Mouse (Mus musculus): ENCODE results near the gene Tex2. TPM values are rescaled to one million over a fixed set of nuclear protein-coding genes. Genes with fewer than 3 reads are reported as not detected.

Gene Tex2
- polyA plus RNA-seq, 1 experiment from 2014 or later: 11.2 TPM

- H3K9ac ChIP-seq (ENCODE audit: low read depth, low read length): no peak overlapping the region
- no peak overlapping the region for H3K27ac ChIP-seq (ENCODE audit: low read depth, low read length)
- no peak overlapping the region for H3K4me3 ChIP-seq (ENCODE audit: low read depth, low read length)
- 98% methylated on average over 4 of the region's 4 CpGs for WGBS
- no peak overlapping the region for H3K4me2 ChIP-seq (replicated peaks; ENCODE audit: low read depth, low read length)
- no peaks in the 10 kb centered on the region for H3K36me3 ChIP-seq (ENCODE audit: control insufficient read depth, insufficient read depth, low read length)
- DNase-seq (ENCODE audit: low spot score) (no peak), ATAC-seq (ENCODE audit: low FRiP score) (no peak)
- H3K4me1 ChIP-seq (replicated peaks; ENCODE audit: control insufficient read depth, insufficient read depth, low read length): no peaks in the 10 kb centered on the region
- no peaks in the 10 kb centered on the region for H3K27me3 ChIP-seq (ENCODE audit: control insufficient read depth, insufficient read depth, low read length)
- H3K9me3 ChIP-seq (ENCODE audit: control insufficient read depth, low read length): no peaks in the 10 kb centered on the region
Observed at GRCm38 (mm10) chr11:106546081-106546480, 67.1 kb downstream of the Tex2 start.

- no peak for DNase-seq (ENCODE audit: low spot score)
- ATAC-seq (ENCODE audit: low FRiP score): no peak
- Histone ChIP-seq H3K27me3 (ENCODE audit: control insufficient read depth, insufficient read depth, low read length) (no peaks in the 10 kb centered on the region), H3K4me2 (replicated peaks; ENCODE audit: low read depth, low read length) (no peak overlapping the region), H3K27ac (ENCODE audit: low read depth, low read length) (no peak overlapping the region), H3K9ac (ENCODE audit: low read depth, low read length) (no peak overlapping the region), H3K36me3 (ENCODE audit: control insufficient read depth, insufficient read depth, low read length) (no peaks in the 10 kb centered on the region), H3K4me3 (ENCODE audit: low read depth, low read length) (no peak overlapping the region), H3K9me3 (ENCODE audit: control insufficient read depth, low read length) (no peaks in the 10 kb centered on the region), H3K4me1 (replicated peaks; ENCODE audit: control insufficient read depth, insufficient read depth, low read length) (no peaks in the 10 kb centered on the region)
- 92% methylated on average over 9 of the region's 9 CpGs for WGBS
Observed at GRCm38 (mm10) chr11:106544916-106545315, 68.3 kb downstream of the Tex2 start.

GRCm38 (mm10) chr11:106544133-106544532 is 69.1 kb downstream of the Tex2 start:
- Histone ChIP-seq H3K36me3 (ENCODE audit: control insufficient read depth, insufficient read depth, low read length) (no peaks in the 10 kb centered on the region), H3K4me1 (replicated peaks; ENCODE audit: control insufficient read depth, insufficient read depth, low read length) (no peaks in the 10 kb centered on the region), H3K27me3 (ENCODE audit: control insufficient read depth, insufficient read depth, low read length) (no peaks in the 10 kb centered on the region), H3K4me2 (replicated peaks; ENCODE audit: low read depth, low read length) (no peak overlapping the region), H3K9me3 (ENCODE audit: control insufficient read depth, low read length) (no peaks in the 10 kb centered on the region), H3K4me3 (ENCODE audit: low read depth, low read length) (no peak overlapping the region), H3K27ac (ENCODE audit: low read depth, low read length) (no peak overlapping the region), H3K9ac (ENCODE audit: low read depth, low read length) (no peak overlapping the region)
- WGBS: 87% methylated on average over 11 of the region's 11 CpGs
- DNase-seq (ENCODE audit: low spot score) (no peak), ATAC-seq (ENCODE audit: low FRiP score) (no peak)

GRCm38 (mm10) chr11:106543006-106543405 is 70.2 kb downstream of the Tex2 start:
- WGBS: 84% methylated on average over 13 of the region's 13 CpGs
- Histone ChIP-seq H3K4me2 (replicated peaks; ENCODE audit: low read depth, low read length) (no peak overlapping the region), H3K27me3 (ENCODE audit: control insufficient read depth, insufficient read depth, low read length) (no peaks in the 10 kb centered on the region), H3K27ac (ENCODE audit: low read depth, low read length) (no peak overlapping the region), H3K4me3 (ENCODE audit: low read depth, low read length) (no peak overlapping the region), H3K4me1 (replicated peaks; ENCODE audit: control insufficient read depth, insufficient read depth, low read length) (no peaks in the 10 kb centered on the region), H3K9ac (ENCODE audit: low read depth, low read length) (no peak overlapping the region), H3K36me3 (ENCODE audit: control insufficient read depth, insufficient read depth, low read length) (no peaks in the 10 kb centered on the region), H3K9me3 (ENCODE audit: control insufficient read depth, low read length) (no peaks in the 10 kb centered on the region)
- ATAC-seq (ENCODE audit: low FRiP score) (no peak), DNase-seq (ENCODE audit: low spot score) (no peak)

GRCm38 (mm10) chr11:106542385-106542784 is 70.8 kb downstream of the Tex2 start:
- Histone ChIP-seq H3K27me3 (ENCODE audit: control insufficient read depth, insufficient read depth, low read length) (no peaks in the 10 kb centered on the region), H3K4me2 (replicated peaks; ENCODE audit: low read depth, low read length) (no peak overlapping the region), H3K9ac (ENCODE audit: low read depth, low read length) (no peak overlapping the region), H3K36me3 (ENCODE audit: control insufficient read depth, insufficient read depth, low read length) (no peaks in the 10 kb centered on the region), H3K27ac (ENCODE audit: low read depth, low read length) (no peak overlapping the region), H3K4me3 (ENCODE audit: low read depth, low read length) (no peak overlapping the region), H3K9me3 (ENCODE audit: control insufficient read depth, low read length) (no peaks in the 10 kb centered on the region), H3K4me1 (replicated peaks; ENCODE audit: control insufficient read depth, insufficient read depth, low read length) (no peaks in the 10 kb centered on the region)
- no peak for ATAC-seq (ENCODE audit: low FRiP score)
- DNase-seq (ENCODE audit: low spot score): no peak

- H3K36me3 ChIP-seq (ENCODE audit: control insufficient read depth, insufficient read depth, low read length): no peaks in the 10 kb centered on the region
- H3K4me1 ChIP-seq (replicated peaks; ENCODE audit: control insufficient read depth, insufficient read depth, low read length): no peaks in the 10 kb centered on the region
- H3K9me3 ChIP-seq (ENCODE audit: control insufficient read depth, low read length): no peaks in the 10 kb centered on the region
- 79% methylated on average over 13 of the region's 13 CpGs for WGBS
- no peak overlapping the region for H3K27ac ChIP-seq (ENCODE audit: low read depth, low read length)
- ATAC-seq (ENCODE audit: low FRiP score) (no peak), DNase-seq (ENCODE audit: low spot score) (no peak)
- no peak overlapping the region for H3K4me2 ChIP-seq (replicated peaks; ENCODE audit: low read depth, low read length)
- H3K9ac ChIP-seq (ENCODE audit: low read depth, low read length): no peak overlapping the region
- no peak overlapping the region for H3K4me3 ChIP-seq (ENCODE audit: low read depth, low read length)
- H3K27me3 ChIP-seq (ENCODE audit: control insufficient read depth, insufficient read depth, low read length): no peaks in the 10 kb centered on the region
Observed at GRCm38 (mm10) chr11:106540506-106541268, 72.5 kb downstream of the Tex2 start.

- ATAC-seq (ENCODE audit: low FRiP score) (no peak), DNase-seq (ENCODE audit: low spot score) (no peak)
- Histone ChIP-seq H3K9me3 (ENCODE audit: control insufficient read depth, low read length) (no peaks in the 10 kb centered on the region), H3K4me2 (replicated peaks; ENCODE audit: low read depth, low read length) (no peak overlapping the region), H3K27ac (ENCODE audit: low read depth, low read length) (no peak overlapping the region), H3K36me3 (ENCODE audit: control insufficient read depth, insufficient read depth, low read length) (no peaks in the 10 kb centered on the region), H3K9ac (ENCODE audit: low read depth, low read length) (no peak overlapping the region), H3K4me1 (replicated peaks; ENCODE audit: control insufficient read depth, insufficient read depth, low read length) (no peaks in the 10 kb centered on the region), H3K4me3 (ENCODE audit: low read depth, low read length) (no peak overlapping the region), H3K27me3 (ENCODE audit: control insufficient read depth, insufficient read depth, low read length) (no peaks in the 10 kb centered on the region)
- WGBS: 73% methylated on average over 11 of the region's 11 CpGs
Observed at GRCm38 (mm10) chr11:106536253-106536912, 76.8 kb downstream of the Tex2 start.

GRCm38 (mm10) chr11:106535660-106536252 is 77.5 kb downstream of the Tex2 start:
- no peak overlapping the region for H3K4me3 ChIP-seq (ENCODE audit: low read depth, low read length)

More at GRCm38 (mm10) chr11:106535660-106536252, 77.5 kb downstream of the Tex2 start:
- H3K4me1 ChIP-seq (replicated peaks; ENCODE audit: control insufficient read depth, insufficient read depth, low read length): no peaks in the 10 kb centered on the region
- no peaks in the 10 kb centered on the region for H3K27me3 ChIP-seq (ENCODE audit: control insufficient read depth, insufficient read depth, low read length)
- no peaks in the 10 kb centered on the region for H3K36me3 ChIP-seq (ENCODE audit: control insufficient read depth, insufficient read depth, low read length)
- WGBS: 89% methylated on average over 9 of the region's 9 CpGs
- H3K27ac ChIP-seq (ENCODE audit: low read depth, low read length): no peak overlapping the region
- DNase-seq (ENCODE audit: low spot score): no peak
- H3K9me3 ChIP-seq (ENCODE audit: control insufficient read depth, low read length): no peaks in the 10 kb centered on the region
- no peak overlapping the region for H3K4me2 ChIP-seq (replicated peaks; ENCODE audit: low read depth, low read length)
- no peak for ATAC-seq (ENCODE audit: low FRiP score)
- H3K9ac ChIP-seq (ENCODE audit: low read depth, low read length): no peak overlapping the region

Measured in hindbrain, embryonic 11.5 days (tissue).